Mouse (Mus musculus) embryonic fibroblast, embryonic 13.5 days (primary cell): ENCODE data around the gene 2210016F16Rik.

ENCODE experiments used
- CTCF ChIP-seq: IDR thresholded peaks from 2 replicates; pipeline ENCODE4 v1.5.1; 2011; ENCODE audit warnings: mild to moderate bottlenecking, control low read depth, low read length, moderate library complexity, borderline replicate concordance; ENCODE audit not compliant: insufficient read depth
- POLR2A ChIP-seq: IDR thresholded peaks from 2 replicates; pipeline ENCODE4 v1.6.1; 2011; ENCODE audit warnings: low read depth, mild to moderate bottlenecking, control low read depth, low read length, moderate library complexity

DNA sequence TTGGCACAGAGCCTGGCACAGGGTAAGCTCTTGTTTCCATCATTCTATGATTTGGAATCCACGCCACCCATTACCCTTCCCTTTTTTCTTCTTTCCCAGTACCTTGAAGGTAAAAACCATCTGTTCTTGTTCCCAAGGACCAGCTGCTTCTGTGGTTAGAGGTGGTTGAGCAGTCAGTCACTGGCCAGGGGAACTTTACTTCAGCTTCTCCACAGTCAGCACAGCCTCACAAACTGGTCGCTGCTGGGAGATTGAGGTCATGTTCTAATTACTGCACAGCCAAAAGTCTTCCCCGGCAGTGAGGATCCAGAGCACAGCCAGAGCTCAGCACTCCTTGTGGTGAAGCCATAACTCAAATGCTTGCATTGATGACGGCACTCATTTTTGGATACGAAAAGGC, 30.8 kb upstream of the 2210016F16Rik start:
- TF ChIP-seq CTCF = no peak
- TF ChIP-seq POLR2A = no peak
